In the genomic region with DNA sequence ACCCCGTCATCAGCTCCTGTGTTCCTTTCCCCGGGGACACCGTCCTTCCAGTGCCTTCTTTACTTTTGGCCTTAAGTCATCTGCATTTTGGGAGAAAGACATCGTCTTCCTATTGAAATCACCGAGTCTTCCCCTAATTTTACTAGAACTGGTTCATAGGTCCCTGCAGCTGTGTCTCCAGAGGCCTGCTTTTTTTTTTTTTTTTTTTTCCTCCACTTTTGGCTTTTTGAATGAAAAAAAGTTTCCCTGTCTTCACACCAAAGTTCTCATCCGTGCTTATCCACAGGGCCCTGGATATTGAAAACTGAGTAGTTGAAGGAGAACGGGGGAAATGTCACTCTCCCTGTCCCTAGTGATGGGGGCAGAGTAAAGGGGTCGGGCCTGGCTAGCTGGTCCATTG, we compare ENCODE assay signal across 8 mouse cellular contexts. TPM values are rescaled to one million over a fixed set of nuclear protein-coding genes. Genes with fewer than 3 reads are reported as not detected.
DNase-seq lines count a peak whose midpoint lies in the region; ATAC-seq lines count a peak whose summit lies in the region.

No protein-coding gene starts in this region.

- H3K36me3 ChIP-seq in heart, embryonic 15.5 days: peaks cover 3% of the 10 kb centered on the region; the same call in 1 of the 2 replicates
- H3K36me3 ChIP-seq in midbrain, embryonic 16.5 days (ENCODE audit: control insufficient read depth, insufficient read depth, low read length): peaks cover 11% of the 10 kb centered on the region
- peaks cover 5% of the 10 kb centered on the region; the same call in 1 of the 2 replicates for H3K36me3 ChIP-seq in midbrain, embryonic 11.5 days (ENCODE audit: control insufficient read depth, insufficient read depth, low read length)
- peaks cover 7% of the 10 kb centered on the region; the same call in 1 of the 2 replicates for H3K36me3 ChIP-seq in hindbrain, embryonic 16.5 days (ENCODE audit: control insufficient read depth, insufficient read depth, low read length)
- H3K36me3 ChIP-seq in stomach, embryonic 14.5 days (ENCODE audit: control insufficient read depth, insufficient read depth, low read length): peaks cover 14% of the 10 kb centered on the region

- peak overlapping the region; percentile 45; the same call in 1 of the 2 replicates for H3K9ac ChIP-seq in heart, embryonic 15.5 days
- no peak overlapping the region for H3K9ac ChIP-seq in midbrain, embryonic 16.5 days (ENCODE audit: low read depth, low read length)
- no peak overlapping the region for H3K9ac ChIP-seq in midbrain, embryonic 11.5 days (ENCODE audit: low read length)
- H3K9ac ChIP-seq in hindbrain, embryonic 16.5 days (ENCODE audit: low read depth, low read length): no peak overlapping the region
- H3K9ac ChIP-seq in stomach, embryonic 14.5 days (replicated peaks; ENCODE audit: low read depth, low read length): no peak overlapping the region

- peaks cover 20% of the 10 kb centered on the region for H3K27me3 ChIP-seq in heart, embryonic 15.5 days
- peaks cover 21% of the 10 kb centered on the region for H3K27me3 ChIP-seq in midbrain, embryonic 16.5 days (ENCODE audit: control insufficient read depth, insufficient read depth, low read depth, low read length)
- peaks cover 10% of the 10 kb centered on the region for H3K27me3 ChIP-seq in midbrain, embryonic 11.5 days (ENCODE audit: control insufficient read depth, insufficient read depth, low read length)
- H3K27me3 ChIP-seq in hindbrain, embryonic 16.5 days (replicated peaks; ENCODE audit: control insufficient read depth, insufficient read depth, low read length): peaks cover 21% of the 10 kb centered on the region
- 0 out of 2 replicates have a peak, but pooled peaks cover 2% of the 10 kb centered on the region for H3K27me3 ChIP-seq in stomach, embryonic 14.5 days (ENCODE audit: control insufficient read depth, insufficient read depth, low read length)

- no peaks in the 10 kb centered on the region for H3K9me3 ChIP-seq in heart, embryonic 15.5 days (replicated peaks)
- H3K9me3 ChIP-seq in midbrain, embryonic 16.5 days (replicated peaks; ENCODE audit: control insufficient read depth, low read length, poor library complexity, severe bottlenecking): no peaks in the 10 kb centered on the region
- no peaks in the 10 kb centered on the region for H3K9me3 ChIP-seq in midbrain, embryonic 11.5 days (ENCODE audit: control insufficient read depth, low read length)
- no peaks in the 10 kb centered on the region for H3K9me3 ChIP-seq in hindbrain, embryonic 16.5 days (ENCODE audit: control insufficient read depth, low read length)
- no peaks in the 10 kb centered on the region for H3K9me3 ChIP-seq in stomach, embryonic 14.5 days (ENCODE audit: control insufficient read depth, low read depth, low read length)

- WGBS in heart, embryonic 15.5 days: 59% methylated on average over 8 of the region's 8 CpGs
- WGBS in midbrain, embryonic 16.5 days: 56% methylated on average over 8 of the region's 8 CpGs
- 49% methylated on average over 8 of the region's 8 CpGs for WGBS in midbrain, embryonic 11.5 days
- WGBS in hindbrain, embryonic 16.5 days: 57% methylated on average over 8 of the region's 8 CpGs
- WGBS in stomach, embryonic 14.5 days: 67% methylated on average over 8 of the region's 8 CpGs

- peak overlapping the region; percentile 73 for H3K27ac ChIP-seq in heart, embryonic 15.5 days
- no peak overlapping the region for H3K27ac ChIP-seq in midbrain, embryonic 16.5 days (ENCODE audit: low read length)
- no peak overlapping the region; the same call in 1 of the 2 replicates for H3K27ac ChIP-seq in midbrain, embryonic 11.5 days (ENCODE audit: low read depth, low read length)
- peak overlapping the region; percentile 39; the same call in 1 of the 2 replicates for H3K27ac ChIP-seq in hindbrain, embryonic 16.5 days (ENCODE audit: low read depth, low read length)
- H3K27ac ChIP-seq in stomach, embryonic 14.5 days (ENCODE audit: low read length): no peak overlapping the region

- H3K4me3 ChIP-seq in heart, embryonic 15.5 days: no peak overlapping the region
- no peak overlapping the region for H3K4me3 ChIP-seq in midbrain, embryonic 16.5 days (ENCODE audit: low read depth, low read length)
- H3K4me3 ChIP-seq in midbrain, embryonic 11.5 days (ENCODE audit: low read depth, low read length): no peak overlapping the region
- H3K4me3 ChIP-seq in hindbrain, embryonic 16.5 days (ENCODE audit: low read length): no peak overlapping the region
- no peak overlapping the region for H3K4me3 ChIP-seq in stomach, embryonic 14.5 days (ENCODE audit: low read depth, low read length)

- peaks cover 28% of the 10 kb centered on the region for H3K4me1 ChIP-seq in heart, embryonic 15.5 days (replicated peaks)
- peaks cover 16% of the 10 kb centered on the region for H3K4me1 ChIP-seq in midbrain, embryonic 16.5 days (ENCODE audit: control insufficient read depth, insufficient read depth, low read length)
- H3K4me1 ChIP-seq in midbrain, embryonic 11.5 days (ENCODE audit: control insufficient read depth, insufficient read depth, low read length): peaks cover 31% of the 10 kb centered on the region
- peaks cover 16% of the 10 kb centered on the region for H3K4me1 ChIP-seq in hindbrain, embryonic 16.5 days (ENCODE audit: control insufficient read depth, insufficient read depth, low read depth, low read length)
- H3K4me1 ChIP-seq in stomach, embryonic 14.5 days (ENCODE audit: control insufficient read depth, insufficient read depth, low read length): peaks cover 25% of the 10 kb centered on the region

- ATAC-seq in heart, embryonic 15.5 days (replicated peaks; ENCODE audit: insufficient number of reproducible peaks, insufficient read depth, low FRiP score, low read depth): no peak
- ATAC-seq in midbrain, embryonic 16.5 days: no peak
- no peak for ATAC-seq in midbrain, embryonic 11.5 days (ENCODE audit: low FRiP score)
- ATAC-seq in hindbrain, embryonic 16.5 days: no peak
- ATAC-seq in stomach, embryonic 14.5 days (ENCODE audit: insufficient number of reproducible peaks, insufficient read depth, low FRiP score, low read depth): no peak

- DNase-seq in heart, postnatal 36 days: no peak
- DNase-seq in midbrain, embryonic 11.5 days (ENCODE audit: low spot score, missing footprints): no peak
- DNase-seq in cerebellum, adult 18-20 months: no peak
- no peak for DNase-seq in adrenal gland, adult 2 months

- peak overlapping the region; percentile 58 for H3K4me2 ChIP-seq in heart, embryonic 15.5 days
- peak overlapping the region; percentile 49 for H3K4me2 ChIP-seq in midbrain, embryonic 16.5 days (ENCODE audit: low read length)
- no peak overlapping the region; the same call in 1 of the 2 replicates for H3K4me2 ChIP-seq in midbrain, embryonic 11.5 days
- H3K4me2 ChIP-seq in hindbrain, embryonic 16.5 days (ENCODE audit: low read length): peak overlapping the region; percentile 42; the same call in 1 of the 2 replicates
- peak overlapping the region; percentile 27; the same call in 1 of the 2 replicates for H3K4me2 ChIP-seq in stomach, embryonic 14.5 days (replicated peaks; ENCODE audit: low read depth, low read length)

- intact Hi-C loops in heart, postnatal 36 days (cut with DNase I): loop anchor here (2.0 kb wide), 1 partner anchor 129 kb away; no protein-coding TSS in a partner anchor

RNA-seq across cellular contexts. Expression of a gene that starts 16.0 kb away (rescaled TPM):
- polyA plus RNA-seq in heart, embryonic 15.5 days (2015; fragmentation: Nextera tagmentation; extraction: Ambion mirVana): 80.7 and 93.9 TPM in 2 replicates
- total RNA-seq in heart, postnatal 36 days (2021): 100 to 1,000 TPM; 273 to 312 TPM
- 65.4 and 66.9 TPM in 2 replicates for polyA plus RNA-seq in midbrain, embryonic 16.5 days (2015; fragmentation: Nextera tagmentation; extraction: Ambion mirVana)
- polyA plus RNA-seq in midbrain, embryonic 11.5 days (2014; fragmentation: Nextera tagmentation; extraction: Ambion mirVana): 88.8 TPM in 2 replicates
- 61.1 and 68.8 TPM in 2 replicates for polyA plus RNA-seq in hindbrain, embryonic 16.5 days (2015; fragmentation: Nextera tagmentation; extraction: Ambion mirVana)
- polyA plus RNA-seq in stomach, embryonic 14.5 days (2014; fragmentation: Nextera tagmentation; extraction: Ambion mirVana): 58.6 and 59.2 TPM in 2 replicates
- 100 to 1,000 TPM; 194 to 208 TPM for total RNA-seq in adrenal gland, adult 2 months (2021)
- 44.9 and 51.2 TPM in 2 replicates for polyA plus RNA-seq in adrenal gland, adult 2 months (2012; rRNA removed)

Comparison
In these comparisons a context has a peak if more than half of its experiments do, and no peak if none do; other contexts are left out.
1. H3K27ac ChIP-seq: peak in heart, embryonic 15.5 days (single experiment) and hindbrain, embryonic 16.5 days (single experiment); none in midbrain, embryonic 16.5 days (single experiment), midbrain, embryonic 11.5 days (single experiment) and stomach, embryonic 14.5 days (single experiment).